Mouse (Mus musculus) kidney, postnatal 10 days (tissue): Measurements from ENCODE around the gene 6030445D17Rik.

Source experiments
- DNase-seq: peaks from one replicate; pipeline ENCODE4 v3.0.0; 2021; ENCODE audit warnings: mixed read lengths

The 6030445D17Rik gene

GRCm38 (mm10) chr4:136462086-136462838 is at the start of gene 6030445D17Rik:
TSS of gene 6030445D17Rik (plus strand) at chr4:136462250.
- DNase-seq, result peak; percentile 90

- DNase-seq, result no peak
These were observed 46.6 kb upstream of the 6030445D17Rik start for GRCm38 (mm10) chr4:136415477-136415876.

- DNase-seq, result peak; percentile 36
These were observed 43.1 kb upstream of the 6030445D17Rik start for GRCm38 (mm10) chr4:136418962-136419361.

- DNase-seq, result no peak
These were observed 42.7 kb upstream of the 6030445D17Rik start for GRCm38 (mm10) chr4:136419386-136419785.

GRCm38 (mm10) chr4:136423224-136423623 is 38.8 kb upstream of the 6030445D17Rik start, which contains the start of gene Htr1d:
TSS of gene Htr1d (plus strand) at chr4:136423524.
- DNase-seq, result no peak

GRCm38 (mm10) chr4:136424120-136424999 is 37.7 kb upstream of the 6030445D17Rik start:
- DNase-seq, result peak; percentile 26

GRCm38 (mm10) chr4:136425000-136425288 is 37.1 kb upstream of the 6030445D17Rik start:
- peak; percentile 65 for DNase-seq

GRCm38 (mm10) chr4:136430609-136431375 is 31.3 kb upstream of the 6030445D17Rik start:
- DNase-seq, result no peak

- DNase-seq, result peak; percentile 79
These were observed 30.7 kb upstream of the 6030445D17Rik start for GRCm38 (mm10) chr4:136431376-136431693.

GRCm38 (mm10) chr4:136434029-136434428 is 28.0 kb upstream of the 6030445D17Rik start:
- DNase-seq, result no peak

GRCm38 (mm10) chr4:136439106-136439505 is 22.9 kb upstream of the 6030445D17Rik start:
- no peak for DNase-seq

- peak; percentile 16 for DNase-seq
These were observed 20.6 kb upstream of the 6030445D17Rik start for GRCm38 (mm10) chr4:136441354-136442043.

- DNase-seq, result no peak
These were observed 17.5 kb upstream of the 6030445D17Rik start for GRCm38 (mm10) chr4:136444561-136444960.

- DNase-seq, result no peak
These were observed 12.3 kb upstream of the 6030445D17Rik start for GRCm38 (mm10) chr4:136449795-136450194.

- no peak for DNase-seq
These were observed 11.8 kb upstream of the 6030445D17Rik start for GRCm38 (mm10) chr4:136450271-136450670.

GRCm38 (mm10) chr4:136451564-136451963 is 10.5 kb upstream of the 6030445D17Rik start:
- DNase-seq, result peak; percentile 64

GRCm38 (mm10) chr4:136452286-136452685 is 9.8 kb upstream of the 6030445D17Rik start:
- DNase-seq, result no peak

- no peak for DNase-seq
These were observed 9.3 kb upstream of the 6030445D17Rik start for GRCm38 (mm10) chr4:136452792-136453191.

GRCm38 (mm10) chr4:136454850-136455260 is 7.2 kb upstream of the 6030445D17Rik start:
- peak; percentile 90 for DNase-seq

GRCm38 (mm10) chr4:136456516-136457218 is 5.4 kb upstream of the 6030445D17Rik start:
- no peak for DNase-seq

- no peak for DNase-seq
These were observed 3.8 kb upstream of the 6030445D17Rik start for GRCm38 (mm10) chr4:136458276-136458675.

GRCm38 (mm10) chr4:136459210-136459609 is 2.8 kb upstream of the 6030445D17Rik start:
- DNase-seq, result no peak
